Mouse (Mus musculus) embryonic fibroblast, embryonic 13.5 days (primary cell): ENCODE results near the gene Slc3a2.
A peak's percentile ranks its signal among the peaks of the same experiment; 100 is the strongest.

Experiments used
- CTCF ChIP-seq: IDR thresholded peaks from 2 replicates; pipeline ENCODE4 v1.5.1; 2011; ENCODE audit warnings: mild to moderate bottlenecking, control low read depth, low read length, moderate library complexity, borderline replicate concordance; ENCODE audit not compliant: insufficient read depth
- POLR2A ChIP-seq: IDR thresholded peaks from 2 replicates; pipeline ENCODE4 v1.6.1; 2011; ENCODE audit warnings: low read depth, mild to moderate bottlenecking, control low read depth, low read length, moderate library complexity

DNA sequence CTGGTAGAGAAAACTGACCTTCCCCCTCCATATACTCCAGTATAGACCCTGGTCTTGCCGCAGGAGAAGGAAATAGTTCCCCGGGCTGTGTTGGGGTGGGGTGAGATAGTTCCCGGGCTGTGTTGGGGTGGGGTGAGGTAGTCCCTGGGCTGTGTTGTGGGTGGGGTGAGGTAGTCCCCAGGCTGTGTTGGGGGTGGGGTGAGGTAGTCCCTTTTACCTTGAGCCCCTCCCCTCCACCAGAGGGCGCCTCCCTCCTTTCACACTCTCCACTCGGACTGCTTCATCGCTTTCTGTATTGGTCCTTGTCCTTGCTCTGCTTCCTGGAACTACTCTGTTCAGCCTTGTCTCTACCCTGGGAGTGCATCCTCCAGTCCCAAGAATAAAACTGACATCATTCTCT, 27.8 kb downstream of the Slc3a2 start:
- TF ChIP-seq CTCF (0 out of 2 replicates have a peak, but pooled peaks have one; percentile 2), POLR2A (no peak)
